Mouse (Mus musculus): Measurements from ENCODE around the gene Sec22a. TPM values are rescaled to one million over a fixed set of nuclear protein-coding genes. Genes with fewer than 3 reads are reported as not detected.

Gene Sec22a
- 38.9 and 42.4 TPM in 2 replicates for polyA plus RNA-seq (2015; fragmentation: Nextera tagmentation; extraction: Ambion mirVana)

GRCm38 (mm10) chr16:35363150-35364062, at the start of gene Sec22a:
Gene Sec22a (minus strand): TSS chr16:35363918.

Other genes with a start within 250 kb of the Sec22a start
- 11.1 and 12.0 TPM in 2 replicates for gene Adcy5, start 209.0 kb downstream of the Sec22a start, polyA plus RNA-seq (2015; fragmentation: Nextera tagmentation; extraction: Ambion mirVana)
- gene Pdia5, start 127.0 kb upstream of the Sec22a start, polyA plus RNA-seq (2015; fragmentation: Nextera tagmentation; extraction: Ambion mirVana) = 20.2 and 23.2 TPM in 2 replicates
- 0.43 and 0.80 TPM in 2 replicates for gene Sema5b, start 177.2 kb upstream of the Sec22a start, polyA plus RNA-seq (2015; fragmentation: Nextera tagmentation; extraction: Ambion mirVana)